Mouse (Mus musculus) bone marrow, adult 2 months (tissue): ENCODE data around the gene Plcb4.

Experiments used
- CTCF ChIP-seq: fragments of 200-500 bp; IDR thresholded peaks from 2 replicates; pipeline ENCODE4 v1.5.1; 2011; ENCODE audit warnings: low read length, control low read depth; ENCODE audit not compliant: control insufficient read depth, insufficient read depth
- POLR2A ChIP-seq: fragments of 200-500 bp; IDR thresholded peaks from 2 replicates; pipeline ENCODE4 v1.6.1; 2011; ENCODE audit warnings: low read depth, mild to moderate bottlenecking, control low read depth, low read length, borderline replicate concordance; ENCODE audit not compliant: control insufficient read depth

GRCm38 (mm10) chr2:135727088-135727487 lies 68.3 kb downstream of the Plcb4 start:
- TF ChIP-seq POLR2A (no peak), CTCF (no peak)
